Mouse (Mus musculus) Muller cell, postnatal 12 days (primary cell): ENCODE measurements around the gene Ccdc40.

Source experiments
- DNase-seq: peaks from one replicate; pipeline ENCODE4 v3.0.0-alpha.2; 2015; ENCODE audit errors: inconsistent ontology term

The Ccdc40 gene

GRCm38 (mm10) chr11:119208870-119209370 is 19.5 kb upstream of the Ccdc40 start:
- DNase-seq, result no peak

- no peak for DNase-seq
Observed at GRCm38 (mm10) chr11:119209371-119210025, 18.9 kb upstream of the Ccdc40 start.

GRCm38 (mm10) chr11:119210321-119211100 is 17.9 kb upstream of the Ccdc40 start:
- peak; percentile 80 for DNase-seq

GRCm38 (mm10) chr11:119211604-119212309 is 16.6 kb upstream of the Ccdc40 start:
- DNase-seq, result no peak

GRCm38 (mm10) chr11:119213166-119213885 is 15.0 kb upstream of the Ccdc40 start:
- DNase-seq, result peak; percentile 33

- DNase-seq, result peak; percentile 59
Observed at GRCm38 (mm10) chr11:119215038-119215904, 13.1 kb upstream of the Ccdc40 start.

GRCm38 (mm10) chr11:119215905-119216507 is 12.4 kb upstream of the Ccdc40 start:
- no peak for DNase-seq

GRCm38 (mm10) chr11:119217861-119218260 is 10.5 kb upstream of the Ccdc40 start:
- no peak for DNase-seq

- peak; percentile 56 for DNase-seq
Observed at GRCm38 (mm10) chr11:119219816-119220465, 8.4 kb upstream of the Ccdc40 start.

- DNase-seq, result no peak
Observed at GRCm38 (mm10) chr11:119221812-119222510, 6.4 kb upstream of the Ccdc40 start.

GRCm38 (mm10) chr11:119223124-119223890 is 5.1 kb upstream of the Ccdc40 start:
- peak; percentile 62 for DNase-seq

GRCm38 (mm10) chr11:119224926-119225325 is 3.4 kb upstream of the Ccdc40 start:
- no peak for DNase-seq

- DNase-seq, result no peak
Observed at GRCm38 (mm10) chr11:119225634-119226033, 2.7 kb upstream of the Ccdc40 start.

- DNase-seq, result no peak
Observed at GRCm38 (mm10) chr11:119227591-119227990, 781 bp upstream of the Ccdc40 start.

- DNase-seq, result peak; percentile 82
Observed at GRCm38 (mm10) chr11:119228846-119229626, 664 bp downstream of the Ccdc40 start.

GRCm38 (mm10) chr11:119234770-119235169 is 6.4 kb downstream of the Ccdc40 start:
- DNase-seq, result no peak

GRCm38 (mm10) chr11:119235596-119235995 is 7.2 kb downstream of the Ccdc40 start:
- no peak for DNase-seq

GRCm38 (mm10) chr11:119236354-119236753 is 8.0 kb downstream of the Ccdc40 start:
- no peak for DNase-seq
